Mouse (Mus musculus): ENCODE results near the gene Prelid3b. TPM values are rescaled to one million over a fixed set of nuclear protein-coding genes. Genes with fewer than 3 reads are reported as not detected.

The Prelid3b gene
- 114 and 120 TPM in 2 replicates for polyA plus RNA-seq (2014; fragmentation: Nextera tagmentation; extraction: Ambion mirVana)

DNA sequence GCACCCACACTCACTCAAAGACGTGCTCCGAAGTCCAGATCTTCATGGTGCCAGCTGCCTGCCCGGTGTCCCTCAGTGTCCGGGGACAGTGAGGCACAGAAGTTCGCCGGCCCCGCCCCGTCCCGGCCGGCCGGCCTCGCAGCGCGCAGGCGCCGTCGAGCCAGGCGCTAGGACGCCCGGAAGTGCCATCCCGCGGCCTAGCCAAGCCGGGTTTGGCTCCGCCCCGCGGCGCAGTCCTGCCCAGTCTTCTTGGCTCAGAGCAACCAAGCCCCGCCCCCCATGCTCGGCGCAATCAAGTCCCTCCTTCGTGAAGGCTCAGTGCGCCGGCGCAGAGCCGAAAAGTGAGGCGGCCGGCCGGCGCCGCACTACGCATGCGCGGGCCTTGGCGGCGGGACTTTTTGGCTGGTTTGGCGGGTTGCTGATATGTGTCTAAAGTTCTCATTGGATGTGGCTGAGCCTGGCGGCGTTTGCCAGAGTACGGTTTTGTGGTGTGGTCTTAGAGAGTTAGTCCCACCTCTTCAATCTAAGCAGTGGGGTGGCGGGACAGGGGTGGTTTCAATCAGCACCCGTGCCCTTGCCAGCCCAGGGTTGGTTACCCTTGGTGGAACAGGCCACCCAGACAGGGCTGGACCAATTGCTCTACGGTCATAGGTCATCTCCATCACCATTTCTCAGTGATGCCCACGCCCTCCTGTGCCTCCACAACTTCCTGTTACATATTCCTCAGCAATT lies at the start of gene Prelid3b:
Gene Prelid3b (minus strand): TSS at position 264 of the 732 bp plus-strand sequence.
- Histone ChIP-seq H3K27ac (ENCODE audit: low read depth) (peak within 1 kb of the TSS; percentile 73), H3K9me3 (ENCODE audit: control insufficient read depth, low read length) (no peaks in the 10 kb centered on the region), H3K4me2 (ENCODE audit: low read length) (peak within 1 kb of the TSS; percentile 84), H3K4me1 (replicated peaks; ENCODE audit: control insufficient read depth, insufficient read depth, low read length) (peaks cover 17% of the 10 kb centered on the region), H3K4me3 (ENCODE audit: low read depth, low read length) (peak within 1 kb of the TSS; percentile 79), H3K27me3 (replicated peaks; ENCODE audit: control insufficient read depth, insufficient read depth, low read length) (no peaks in the 10 kb centered on the region), H3K9ac (ENCODE audit: low read length) (peak within 1 kb of the TSS; percentile 79), H3K36me3 (ENCODE audit: control insufficient read depth, insufficient read depth, low read length) (peaks cover 22% of the 10 kb centered on the region)
- WGBS, result under 1% methylated on average over 53 of the region's 53 CpGs
- ATAC-seq (replicated peaks; ENCODE audit: low FRiP score, low TSS enrichment, low read depth) (peak; percentile 97), DNase-seq (ENCODE audit: low spot score) (peak; percentile 96)

DNA sequence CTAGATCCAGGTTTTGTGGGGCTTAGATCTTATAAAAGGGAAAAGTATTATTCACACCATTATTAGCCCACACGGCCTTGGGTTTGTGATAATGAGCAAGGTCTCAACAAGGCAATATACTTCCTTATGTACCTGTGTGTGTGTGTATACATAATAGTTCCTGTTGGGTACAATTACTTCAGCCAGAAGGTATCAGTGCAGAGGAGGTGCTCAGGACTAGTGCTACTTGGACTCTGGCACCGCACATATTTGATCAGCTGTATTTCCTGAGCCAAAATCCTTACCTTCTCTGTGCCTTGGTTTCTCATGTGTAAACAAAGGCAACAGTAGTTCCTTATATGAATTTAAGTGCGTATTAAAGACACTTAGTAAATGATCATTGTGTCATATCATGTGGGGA lies 49.3 kb upstream of the Prelid3b start:
- Histone ChIP-seq H3K4me3 (ENCODE audit: low read depth, low read length) (no peak overlapping the region), H3K4me2 (ENCODE audit: low read length) (no peak overlapping the region), H3K9ac (ENCODE audit: low read length) (no peak overlapping the region), H3K4me1 (replicated peaks; ENCODE audit: control insufficient read depth, insufficient read depth, low read length) (no peaks in the 10 kb centered on the region), H3K27ac (ENCODE audit: low read depth) (no peak overlapping the region), H3K9me3 (ENCODE audit: control insufficient read depth, low read length) (no peaks in the 10 kb centered on the region), H3K36me3 (ENCODE audit: control insufficient read depth, insufficient read depth, low read length) (no peaks in the 10 kb centered on the region), H3K27me3 (replicated peaks; ENCODE audit: control insufficient read depth, insufficient read depth, low read length) (no peaks in the 10 kb centered on the region)
- ATAC-seq (replicated peaks; ENCODE audit: low FRiP score, low TSS enrichment, low read depth) (no peak), DNase-seq (ENCODE audit: low spot score) (no peak)
- 91% methylated on average over 3 of the region's 3 CpGs for WGBS

DNA sequence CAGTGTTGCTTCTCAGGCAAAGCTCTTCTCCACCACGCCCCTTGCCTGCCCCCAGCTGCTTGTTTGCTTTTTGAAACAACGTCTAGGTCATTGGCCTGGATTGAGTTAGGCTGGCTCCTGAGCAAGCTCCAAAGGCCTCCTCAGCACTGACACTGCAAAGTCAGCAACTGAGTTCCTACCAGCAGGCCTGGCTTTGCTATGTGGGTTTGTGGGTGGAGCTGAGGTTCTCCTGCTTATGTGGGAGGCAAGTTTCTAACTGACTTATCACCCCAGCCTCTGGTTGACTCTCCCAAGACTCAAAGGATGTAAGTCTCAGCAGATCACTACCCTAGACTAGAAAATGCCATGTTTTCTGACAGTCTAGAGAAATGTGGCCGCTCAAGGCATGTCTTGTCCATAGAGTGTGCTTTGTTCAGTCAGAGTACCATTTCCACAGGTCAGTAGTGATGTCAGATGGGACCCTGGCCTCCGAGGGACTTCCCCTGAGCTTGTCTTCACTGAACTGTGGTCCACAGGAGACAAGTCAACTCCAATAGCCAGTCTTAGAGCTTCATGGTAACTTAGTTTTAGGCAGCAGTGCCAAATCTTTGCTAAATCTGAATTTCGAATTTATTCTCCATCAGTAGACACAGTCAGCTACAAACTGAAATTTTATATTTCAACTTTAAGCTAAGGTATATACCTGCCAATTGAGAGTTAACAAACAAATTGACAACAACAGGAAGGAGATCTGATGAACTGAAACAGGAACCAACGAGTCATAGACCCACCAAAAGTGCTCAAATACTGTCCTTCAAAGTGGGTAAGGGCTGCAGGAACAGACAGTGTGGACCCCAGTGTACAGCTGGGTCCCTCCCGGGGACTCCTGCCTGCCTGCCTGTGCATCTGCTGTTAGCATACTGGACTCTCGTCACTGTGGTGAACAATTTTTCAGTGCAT lies 44.5 kb upstream of the Prelid3b start:
- ATAC-seq (replicated peaks; ENCODE audit: low FRiP score, low TSS enrichment, low read depth), result no peak

DNA sequence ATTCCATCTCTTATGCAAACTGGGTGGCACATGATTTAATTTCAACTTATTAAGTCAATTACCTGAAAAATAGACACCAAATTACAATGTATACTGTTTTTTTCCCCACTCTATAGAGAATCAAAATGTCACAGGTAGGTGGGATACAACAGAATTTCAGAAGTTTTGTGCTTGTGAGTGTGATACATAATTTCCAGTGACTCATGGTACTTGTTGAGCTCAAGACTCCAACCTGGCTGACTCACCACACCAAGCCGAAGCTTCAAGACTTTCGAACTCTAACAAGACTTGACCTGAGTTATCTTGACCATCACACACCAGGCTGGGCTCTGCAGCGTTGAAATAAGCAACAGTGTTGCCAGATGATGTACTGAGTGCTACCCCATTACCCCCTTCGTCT lies 42.0 kb upstream of the Prelid3b start:
- DNase-seq (ENCODE audit: low spot score) (no peak), ATAC-seq (replicated peaks; ENCODE audit: low FRiP score, low TSS enrichment, low read depth) (no peak)
- Histone ChIP-seq H3K9me3 (ENCODE audit: control insufficient read depth, low read length) (no peaks in the 10 kb centered on the region), H3K9ac (ENCODE audit: low read length) (no peak overlapping the region), H3K4me2 (ENCODE audit: low read length) (no peak overlapping the region), H3K27ac (ENCODE audit: low read depth) (no peak overlapping the region), H3K4me3 (ENCODE audit: low read depth, low read length) (no peak overlapping the region), H3K4me1 (replicated peaks; ENCODE audit: control insufficient read depth, insufficient read depth, low read length) (0 out of 2 replicates have a peak, but pooled peaks cover 2% of the 10 kb centered on the region), H3K27me3 (replicated peaks; ENCODE audit: control insufficient read depth, insufficient read depth, low read length) (no peaks in the 10 kb centered on the region), H3K36me3 (ENCODE audit: control insufficient read depth, insufficient read depth, low read length) (no peaks in the 10 kb centered on the region)
- WGBS, result 78% methylated on average over 4 of the region's 4 CpGs

More for the DNA sequence above, 44.5 kb upstream of the Prelid3b start:
- DNase-seq (ENCODE audit: low spot score), result no peak
- H3K27me3 ChIP-seq (replicated peaks; ENCODE audit: control insufficient read depth, insufficient read depth, low read length), result no peaks in the 10 kb centered on the region
- no peaks in the 10 kb centered on the region for H3K36me3 ChIP-seq (ENCODE audit: control insufficient read depth, insufficient read depth, low read length)
- no peak overlapping the region for H3K4me2 ChIP-seq (ENCODE audit: low read length)
- H3K27ac ChIP-seq (ENCODE audit: low read depth), result no peak overlapping the region
- H3K9ac ChIP-seq (ENCODE audit: low read length), result no peak overlapping the region
- WGBS, result 70% methylated on average over 8 of the region's 8 CpGs
- no peak overlapping the region for H3K4me3 ChIP-seq (ENCODE audit: low read depth, low read length)
- 0 out of 2 replicates have a peak, but pooled peaks cover 2% of the 10 kb centered on the region for H3K4me1 ChIP-seq (replicated peaks; ENCODE audit: control insufficient read depth, insufficient read depth, low read length)
- H3K9me3 ChIP-seq (ENCODE audit: control insufficient read depth, low read length), result no peaks in the 10 kb centered on the region

DNA sequence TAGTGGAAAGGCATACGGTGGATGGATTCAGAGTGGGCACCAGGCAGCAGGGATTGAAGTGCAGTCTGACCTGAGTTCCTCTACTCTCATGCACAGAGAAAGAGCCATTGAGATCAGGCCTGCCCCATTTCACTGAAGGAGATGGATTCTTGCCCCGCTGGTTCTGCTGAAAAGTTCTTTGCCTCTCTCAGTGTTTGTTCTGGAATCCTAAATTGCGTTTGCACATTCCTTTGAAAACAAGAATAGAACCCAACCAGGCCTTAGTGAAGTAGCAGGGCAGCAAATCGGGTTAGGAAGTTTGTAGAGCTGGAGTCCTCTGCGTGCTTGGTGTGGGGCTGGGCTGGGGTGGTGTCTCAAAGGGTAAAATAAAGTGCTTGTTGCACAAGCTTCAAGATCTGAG lies 40.9 kb upstream of the Prelid3b start:
- H3K4me3 ChIP-seq (ENCODE audit: low read depth, low read length), result no peak overlapping the region
- 70% methylated on average over 5 of the region's 5 CpGs for WGBS
- DNase-seq (ENCODE audit: low spot score) (no peak), ATAC-seq (replicated peaks; ENCODE audit: low FRiP score, low TSS enrichment, low read depth) (no peak)
- 0 out of 2 replicates have a peak, but pooled peaks cover 2% of the 10 kb centered on the region for H3K4me1 ChIP-seq (replicated peaks; ENCODE audit: control insufficient read depth, insufficient read depth, low read length)
- no peak overlapping the region for H3K4me2 ChIP-seq (ENCODE audit: low read length)
- no peaks in the 10 kb centered on the region for H3K9me3 ChIP-seq (ENCODE audit: control insufficient read depth, low read length)
- H3K36me3 ChIP-seq (ENCODE audit: control insufficient read depth, insufficient read depth, low read length), result no peaks in the 10 kb centered on the region
- H3K27me3 ChIP-seq (replicated peaks; ENCODE audit: control insufficient read depth, insufficient read depth, low read length), result no peaks in the 10 kb centered on the region
- H3K9ac ChIP-seq (ENCODE audit: low read length), result no peak overlapping the region
- no peak overlapping the region for H3K27ac ChIP-seq (ENCODE audit: low read depth)

DNA sequence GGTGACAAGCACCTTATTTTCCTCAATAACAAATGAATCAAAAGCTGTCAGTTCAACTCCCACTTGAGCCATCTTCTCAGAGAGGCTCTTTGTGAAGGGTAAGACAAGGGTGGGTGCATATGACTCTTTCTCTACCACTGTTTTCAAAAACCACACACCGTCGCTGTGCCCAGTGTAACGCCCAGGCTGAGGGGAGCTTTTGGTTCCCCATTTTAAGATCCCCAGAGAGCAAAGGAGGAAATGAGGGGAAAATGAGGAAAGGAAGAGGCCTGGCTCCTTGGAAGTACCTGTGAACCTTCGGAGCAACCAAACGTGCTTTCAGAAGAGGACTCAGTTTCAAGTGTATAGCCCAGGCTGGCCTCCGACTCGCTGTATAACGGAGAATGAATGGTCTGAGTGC lies 36.9 kb upstream of the Prelid3b start:
- no peaks in the 10 kb centered on the region for H3K4me1 ChIP-seq (replicated peaks; ENCODE audit: control insufficient read depth, insufficient read depth, low read length)
- WGBS, result 93% methylated on average over 8 of the region's 8 CpGs
- no peak overlapping the region for H3K4me3 ChIP-seq (ENCODE audit: low read depth, low read length)
- H3K9me3 ChIP-seq (ENCODE audit: control insufficient read depth, low read length), result no peaks in the 10 kb centered on the region
- no peak overlapping the region for H3K9ac ChIP-seq (ENCODE audit: low read length)
- no peak for DNase-seq (ENCODE audit: low spot score)
- no peak overlapping the region for H3K27ac ChIP-seq (ENCODE audit: low read depth)
- no peaks in the 10 kb centered on the region for H3K27me3 ChIP-seq (replicated peaks; ENCODE audit: control insufficient read depth, insufficient read depth, low read length)
- ATAC-seq (replicated peaks; ENCODE audit: low FRiP score, low TSS enrichment, low read depth), result no peak
- H3K36me3 ChIP-seq (ENCODE audit: control insufficient read depth, insufficient read depth, low read length), result no peaks in the 10 kb centered on the region
- H3K4me2 ChIP-seq (ENCODE audit: low read length), result no peak overlapping the region

DNA sequence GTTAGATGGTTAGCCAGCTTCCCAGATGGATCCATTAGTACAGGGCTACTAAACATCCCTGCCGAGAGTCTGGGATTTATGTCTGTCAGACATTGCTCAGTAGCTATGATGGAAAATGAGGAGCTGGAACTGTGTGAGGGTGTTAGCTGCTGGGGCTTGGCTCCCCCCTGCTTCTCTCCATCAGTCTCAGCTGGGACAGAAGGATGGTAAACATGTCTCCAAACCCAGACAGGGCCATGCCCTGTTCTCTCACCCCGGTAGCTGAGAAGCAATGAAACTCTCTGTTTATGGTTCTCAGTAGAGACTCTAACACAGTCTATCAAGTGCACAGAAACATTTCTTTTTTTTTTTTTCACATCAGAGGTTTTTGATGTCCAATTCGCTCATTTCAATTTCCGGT lies 35.1 kb upstream of the Prelid3b start:
- H3K4me3 ChIP-seq (ENCODE audit: low read depth, low read length), result no peak overlapping the region
- no peak for ATAC-seq (replicated peaks; ENCODE audit: low FRiP score, low TSS enrichment, low read depth)
- no peaks in the 10 kb centered on the region for H3K27me3 ChIP-seq (replicated peaks; ENCODE audit: control insufficient read depth, insufficient read depth, low read length)
- no peak overlapping the region for H3K4me2 ChIP-seq (ENCODE audit: low read length)
- H3K27ac ChIP-seq (ENCODE audit: low read depth), result no peak overlapping the region
- no peaks in the 10 kb centered on the region for H3K36me3 ChIP-seq (ENCODE audit: control insufficient read depth, insufficient read depth, low read length)
- no peaks in the 10 kb centered on the region for H3K9me3 ChIP-seq (ENCODE audit: control insufficient read depth, low read length)
- no peaks in the 10 kb centered on the region for H3K4me1 ChIP-seq (replicated peaks; ENCODE audit: control insufficient read depth, insufficient read depth, low read length)
- WGBS, result 57% methylated on average over 4 of the region's 4 CpGs
- no peak overlapping the region for H3K9ac ChIP-seq (ENCODE audit: low read length)
- DNase-seq (ENCODE audit: low spot score), result no peak

DNA sequence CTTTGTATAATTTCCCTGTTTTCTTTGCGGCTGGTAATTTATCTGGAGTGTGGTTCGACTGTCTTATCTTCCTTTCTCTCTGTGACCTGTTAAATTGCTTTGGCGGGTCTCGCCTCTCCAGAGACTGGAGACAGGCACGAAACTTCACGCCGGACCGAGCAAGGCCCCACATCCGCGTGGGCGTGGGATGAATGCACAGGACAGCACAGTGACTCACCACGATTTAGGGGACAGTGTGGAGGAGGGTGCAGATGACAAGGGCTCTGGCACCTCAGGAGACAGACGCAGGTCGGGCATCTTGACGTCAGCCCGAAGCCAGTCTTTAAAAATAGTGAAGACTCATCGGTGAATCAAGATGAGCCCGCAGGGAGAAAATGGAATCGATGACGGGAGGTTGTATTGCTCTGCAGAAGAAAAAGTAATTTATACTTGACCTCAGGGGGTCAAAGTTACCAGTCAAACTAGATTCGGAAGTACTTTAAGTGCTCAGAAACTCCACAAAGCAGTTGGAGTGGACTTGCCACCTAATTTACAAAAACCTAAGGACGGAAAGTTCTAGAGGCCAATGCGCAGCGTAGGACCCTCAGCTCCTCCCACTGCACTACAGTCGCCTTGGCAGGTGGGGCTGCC lies 30.1 kb upstream of the Prelid3b start:
- Histone ChIP-seq H3K27ac (ENCODE audit: low read depth) (no peak overlapping the region), H3K27me3 (replicated peaks; ENCODE audit: control insufficient read depth, insufficient read depth, low read length) (no peaks in the 10 kb centered on the region), H3K4me2 (ENCODE audit: low read length) (no peak overlapping the region), H3K36me3 (ENCODE audit: control insufficient read depth, insufficient read depth, low read length) (no peaks in the 10 kb centered on the region), H3K4me1 (replicated peaks; ENCODE audit: control insufficient read depth, insufficient read depth, low read length) (no peaks in the 10 kb centered on the region), H3K9me3 (ENCODE audit: control insufficient read depth, low read length) (no peaks in the 10 kb centered on the region), H3K9ac (ENCODE audit: low read length) (no peak overlapping the region), H3K4me3 (ENCODE audit: low read depth, low read length) (no peak overlapping the region)
- WGBS, result 76% methylated on average over 25 of the region's 25 CpGs
- DNase-seq (ENCODE audit: low spot score) (no peak), ATAC-seq (replicated peaks; ENCODE audit: low FRiP score, low TSS enrichment, low read depth) (no peak)
